Mouse (Mus musculus) CH12.LX (cell line): Measurements from ENCODE around the gene Ccdc185.

Source experiments
- CTCF ChIP-seq, 2 experiments: IDR thresholded peaks in 1 of 2; conservative IDR thresholded peaks in 1 of 2; 2 replicates each; pipeline ENCODE4 v1.5.1; 2011 to 2012; ENCODE audit warnings: low read depth in 2 of 2, low read length in 2 of 2, improper control_type of control experiment in 1 of 2, inconsistent platforms in 1 of 2, mild to moderate bottlenecking in 1 of 2, moderate library complexity in 1 of 2
- EP300 ChIP-seq: IDR thresholded peaks from 2 replicates; pipeline ENCODE4 v1.6.1; 2011; ENCODE audit warnings: low read length, improper control_type of control experiment
- POLR2A ChIP-seq: IDR thresholded peaks from 2 replicates; pipeline ENCODE4 v1.6.1; 2011; ENCODE audit warnings: low read depth, mild to moderate bottlenecking, improper control_type of control experiment, low read length
- ZMIZ1 ChIP-seq: IDR thresholded peaks from 2 replicates; pipeline ENCODE4 v1.6.1; 2012; ENCODE audit warnings: low read depth, mild to moderate bottlenecking, inconsistent platforms, low read length, improper control_type of control experiment
- ZNF384 ChIP-seq: IDR thresholded peaks from 2 replicates; pipeline ENCODE4 v1.6.1; 2012; ENCODE audit warnings: low read depth, low read length, improper control_type of control experiment, inconsistent platforms

GRCm38 (mm10) chr1:182776749-182777410 lies 27.9 kb upstream of the Ccdc185 start:
- TF ChIP-seq POLR2A, result no peak
- no peak for TF ChIP-seq ZNF384
- TF ChIP-seq CTCF (conservative IDR thresholded peaks at IDR 0.05 in 1 of 2, IDR thresholded peaks at IDR 0.05 in 1 of 2; ENCODE audit: low read depth in 2 of 2, low read length in 2 of 2), result no peak
- no peak for TF ChIP-seq ZMIZ1
- TF ChIP-seq EP300, result no peak
